Mouse (Mus musculus): ENCODE results near the gene Gm13306.
"Not testable (repeated sequence)": the region's sequence is repeated elsewhere in the genome, so short reads cannot be mapped to it uniquely, and the experiment has no call there.

The Gm13306 gene

GRCm38 (mm10) chr4:42153136-42153535 is at the start of gene Gm13306:
Gm13306 (plus strand) TSS chr4:42153436.
- not testable (repeated sequence) for DNase-seq (ENCODE audit: low spot score)

DNA sequence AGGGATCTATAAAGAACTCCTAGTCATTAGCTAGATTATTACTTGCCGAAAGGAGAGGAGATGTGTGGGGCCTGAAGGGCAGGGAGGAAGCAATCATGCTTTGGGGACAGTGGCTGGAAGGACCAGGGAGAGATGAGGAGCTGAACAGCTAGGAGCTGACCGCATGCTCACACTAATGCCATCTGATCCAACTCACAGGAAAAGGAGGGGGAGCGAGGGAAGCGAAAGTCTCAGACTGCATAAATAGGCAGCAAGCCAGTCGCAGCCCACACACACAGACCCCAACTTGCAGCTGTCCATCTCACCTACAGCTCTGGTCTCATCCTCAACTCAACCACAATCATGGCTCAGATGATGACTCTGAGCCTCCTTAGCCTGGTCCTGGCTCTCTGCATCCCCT is 38.7 kb upstream of the Gm13306 start, which contains the start of gene Gm13304:
Gene Gm13304 (plus strand): TSS at position 301 of the 400 bp plus-strand sequence.
- not testable (repeated sequence) for DNase-seq (ENCODE audit: low spot score)

- DNase-seq (ENCODE audit: low spot score): not testable (repeated sequence)
Measured at GRCm38 (mm10) chr4:42168503-42168902, 15.3 kb downstream of the Gm13306 start, which contains the start of gene Gm13305. Gm13305 (minus strand) TSS chr4:42168603.

- DNase-seq (ENCODE audit: low spot score): not testable (repeated sequence)
Measured at GRCm38 (mm10) chr4:42178243-42178642, 25.0 kb downstream of the Gm13306 start.

- not testable (repeated sequence) for DNase-seq (ENCODE audit: low spot score)
Measured at GRCm38 (mm10) chr4:42183234-42184197, 30.3 kb downstream of the Gm13306 start.

DNA sequence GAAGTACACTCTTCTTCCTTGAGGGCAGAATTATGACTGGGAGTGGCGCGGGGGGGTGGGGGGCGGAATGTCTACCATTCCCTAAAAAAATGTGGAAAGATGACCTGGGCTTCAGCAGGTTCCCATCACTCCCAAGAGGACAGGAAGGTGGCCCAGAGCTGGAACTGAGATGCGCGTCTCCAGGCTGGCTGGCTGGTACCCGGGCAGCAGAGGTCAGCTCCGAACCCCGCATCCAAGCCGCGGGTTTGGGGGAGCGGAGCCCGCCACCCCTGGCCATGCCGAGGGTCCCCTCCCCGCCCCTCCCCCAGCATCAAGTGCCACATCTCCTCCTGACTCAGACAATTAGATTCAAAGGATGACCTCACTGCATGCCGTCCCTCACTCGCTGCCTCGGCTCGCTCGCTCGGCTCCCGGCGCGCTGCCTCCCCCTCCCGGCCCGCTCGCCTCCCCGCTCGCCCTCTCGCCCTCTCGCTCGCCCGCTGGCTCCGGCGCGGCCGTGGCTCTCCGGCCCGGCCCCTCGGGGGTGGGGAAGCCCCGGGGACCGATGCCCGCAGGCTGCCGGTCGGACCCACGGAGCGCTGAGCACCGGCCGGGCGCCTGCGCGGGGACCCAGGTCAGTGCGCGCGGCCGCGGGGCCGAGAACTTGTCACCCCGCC is 31.2 kb downstream of the Gm13306 start:
- not testable (repeated sequence) for DNase-seq (ENCODE audit: low spot score)

DNA sequence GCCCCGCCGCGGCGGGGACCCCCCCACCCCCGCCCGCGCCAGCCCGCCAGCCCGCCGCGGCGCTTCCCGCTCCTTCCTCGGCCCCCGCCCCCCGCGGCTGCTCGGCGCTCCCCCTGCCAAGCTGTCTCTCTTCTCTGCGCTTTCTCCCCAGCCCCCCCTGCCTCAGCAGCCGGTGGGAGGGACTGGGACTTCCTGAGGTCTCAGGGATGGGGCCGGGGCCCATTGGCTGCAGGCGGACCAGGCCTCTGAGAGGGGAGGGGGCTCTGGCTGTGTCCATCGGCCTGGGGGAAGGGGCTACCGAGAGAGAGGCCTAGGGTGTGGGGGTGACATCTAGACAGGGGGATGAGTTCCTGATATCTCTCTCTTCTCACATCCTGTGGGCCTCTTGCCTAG is 31.7 kb downstream of the Gm13306 start:
- DNase-seq (ENCODE audit: low spot score): not testable (repeated sequence)
